Mouse (Mus musculus): ENCODE data around the gene 1700037H04Rik.

Gene 1700037H04Rik

DNA sequence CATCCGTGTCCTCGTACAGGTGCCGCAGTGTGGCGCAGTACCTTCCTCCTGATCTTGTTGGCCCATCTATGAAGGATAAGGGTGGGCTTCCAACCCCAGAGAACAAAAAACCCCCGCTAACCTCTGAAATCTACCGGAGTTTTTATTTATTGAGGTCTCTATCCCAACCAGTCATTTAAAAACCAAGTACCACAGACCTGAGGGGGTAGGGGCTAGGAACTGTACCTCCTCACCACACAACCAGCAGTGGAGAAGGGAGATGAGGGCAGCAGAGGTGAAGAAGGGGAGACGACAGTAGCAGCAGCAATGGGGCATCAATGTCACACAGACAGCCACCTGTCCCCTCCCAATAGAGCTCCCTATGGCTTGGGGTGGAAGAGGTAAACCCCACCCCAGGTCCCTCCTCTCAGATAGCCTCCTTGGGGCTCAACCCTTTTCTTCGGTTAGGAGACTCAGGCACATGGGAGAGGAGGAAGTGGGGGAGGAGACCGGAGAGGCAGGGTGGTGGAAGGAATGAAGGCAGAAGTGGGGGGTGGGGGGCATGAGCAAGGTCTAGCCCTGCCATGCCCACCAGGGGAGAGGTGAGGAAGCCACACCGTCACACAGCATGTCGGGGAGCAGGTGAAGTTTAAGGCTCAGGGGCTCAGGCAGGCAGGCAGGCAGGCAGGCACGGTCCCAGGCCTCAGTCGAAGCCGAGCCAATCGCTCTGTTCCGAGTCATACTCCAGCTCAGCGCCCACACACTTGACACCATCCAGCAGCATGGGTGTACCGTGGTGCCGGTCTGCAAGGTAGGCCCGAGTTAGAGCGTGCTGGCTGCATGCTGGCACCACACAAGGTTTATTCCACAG, 13.5 kb downstream of the 1700037H04Rik start:
- ATAC-seq (ENCODE audit: low TSS enrichment), result peak; percentile 72

DNA sequence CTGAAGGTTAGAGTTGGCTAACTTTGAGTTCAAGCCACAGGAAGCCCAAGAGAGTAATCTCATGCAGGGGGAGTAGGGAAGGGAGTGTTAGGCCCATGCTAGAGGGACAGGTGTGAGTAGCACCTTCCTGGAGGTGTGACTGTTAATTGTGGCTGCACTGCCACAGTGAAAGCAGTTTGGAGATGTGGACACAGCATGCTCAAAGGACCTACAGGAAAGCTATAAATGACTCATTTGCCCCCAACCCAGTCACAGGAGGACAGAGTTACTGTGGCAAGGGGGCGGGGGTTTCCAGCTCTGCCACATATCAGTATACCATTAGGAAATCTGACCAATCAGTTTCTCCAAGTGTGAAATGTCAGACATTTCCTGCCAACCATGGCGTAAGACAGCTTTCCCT, 14.3 kb downstream of the 1700037H04Rik start:
- ATAC-seq (ENCODE audit: low TSS enrichment), result no peak

DNA sequence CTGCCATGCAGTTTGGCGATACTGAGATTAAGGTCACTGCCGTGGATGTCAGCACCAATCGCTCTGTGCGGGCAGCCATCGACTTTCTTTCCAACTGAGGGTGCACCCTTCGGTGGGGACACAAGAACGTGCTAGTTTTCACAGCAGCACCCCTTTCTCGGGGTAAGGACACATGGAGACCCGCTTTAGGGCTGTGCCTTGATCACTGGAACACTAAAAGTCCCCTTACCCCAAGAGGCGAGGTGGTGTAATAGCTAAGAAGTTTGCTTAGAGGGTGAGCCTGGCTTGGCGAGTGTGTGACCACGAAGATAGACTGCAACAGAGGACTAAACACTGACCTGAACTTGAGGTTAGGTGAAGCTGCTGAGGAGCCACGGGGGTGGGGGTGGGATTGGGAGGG, 14.8 kb downstream of the 1700037H04Rik start:
- no peak for ATAC-seq (ENCODE audit: low TSS enrichment)

GRCm38 (mm10) chr2:131143007-131143780, 16.7 kb downstream of the 1700037H04Rik start:
- ATAC-seq (ENCODE audit: low TSS enrichment), result no peak

DNA sequence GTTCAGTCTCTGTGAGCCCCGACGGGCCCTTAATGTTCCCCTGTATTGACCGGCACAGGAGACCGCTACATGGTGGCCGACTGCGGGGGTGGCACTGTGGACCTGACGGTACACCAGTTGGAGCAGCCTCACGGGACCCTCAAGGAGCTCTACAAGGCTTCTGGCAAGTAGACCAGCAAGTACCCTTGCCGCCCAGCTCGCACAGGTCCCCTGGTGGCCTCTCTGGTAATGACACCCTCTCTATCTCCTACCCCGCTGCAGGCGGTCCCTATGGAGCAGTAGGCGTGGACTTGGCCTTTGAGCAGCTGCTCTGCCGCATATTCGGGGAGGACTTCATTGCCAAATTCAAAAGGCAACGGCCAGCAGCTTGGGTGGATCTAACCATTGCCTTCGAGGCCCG, 17.3 kb downstream of the 1700037H04Rik start:
- ATAC-seq (ENCODE audit: low TSS enrichment), result peak; percentile 33; the same call in 1 of the 2 replicates

- ATAC-seq (ENCODE audit: low TSS enrichment), result no peak
Observed at GRCm38 (mm10) chr2:131141336-131141986, 18.4 kb downstream of the 1700037H04Rik start.

DNA sequence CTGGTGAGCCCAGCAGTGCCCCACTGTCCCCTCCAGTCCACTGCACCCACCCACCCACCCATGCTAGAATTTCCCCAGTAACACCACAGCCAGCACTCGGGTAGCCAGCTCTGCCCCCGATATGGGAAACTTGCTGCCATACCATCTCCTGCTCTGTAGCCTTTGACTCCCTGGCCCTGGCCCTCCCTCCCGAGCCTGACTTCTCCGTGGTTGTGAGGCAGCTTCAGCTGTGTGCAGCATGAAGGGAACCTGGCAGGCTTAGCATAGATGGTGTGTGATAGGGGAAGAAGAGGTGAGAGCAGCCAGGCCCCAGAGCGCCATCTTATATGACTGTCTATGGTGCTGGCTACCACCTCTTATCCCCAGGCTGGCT, 19.4 kb downstream of the 1700037H04Rik start:
- ATAC-seq (ENCODE audit: low TSS enrichment), result no peak

- ATAC-seq (ENCODE audit: low TSS enrichment), result no peak
Observed at GRCm38 (mm10) chr2:131139886-131140532, 19.9 kb downstream of the 1700037H04Rik start.

DNA sequence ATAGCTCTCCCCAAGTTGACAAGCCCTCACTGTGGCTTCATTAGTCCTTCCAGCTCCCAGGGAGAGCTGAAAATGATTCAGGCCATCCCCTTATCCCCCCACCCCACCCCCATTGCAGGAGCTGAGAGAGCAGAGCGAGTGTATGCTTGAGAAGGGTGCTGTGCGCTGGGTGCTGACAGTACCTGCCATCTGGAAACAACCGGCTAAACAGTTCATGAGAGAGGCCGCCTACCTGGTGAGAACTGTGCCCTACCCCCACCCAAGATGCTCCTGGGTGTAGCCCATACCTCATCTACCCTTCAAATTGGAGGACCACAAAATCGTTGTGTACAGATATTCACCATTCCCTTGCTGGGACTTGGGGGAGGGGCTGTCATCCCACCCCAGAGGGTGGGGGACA, 20.6 kb downstream of the 1700037H04Rik start:
- ATAC-seq (ENCODE audit: low TSS enrichment), result no peak

GRCm38 (mm10) chr2:131138760-131139159, 21.1 kb downstream of the 1700037H04Rik start:
- no peak for ATAC-seq (ENCODE audit: low TSS enrichment)

DNA sequence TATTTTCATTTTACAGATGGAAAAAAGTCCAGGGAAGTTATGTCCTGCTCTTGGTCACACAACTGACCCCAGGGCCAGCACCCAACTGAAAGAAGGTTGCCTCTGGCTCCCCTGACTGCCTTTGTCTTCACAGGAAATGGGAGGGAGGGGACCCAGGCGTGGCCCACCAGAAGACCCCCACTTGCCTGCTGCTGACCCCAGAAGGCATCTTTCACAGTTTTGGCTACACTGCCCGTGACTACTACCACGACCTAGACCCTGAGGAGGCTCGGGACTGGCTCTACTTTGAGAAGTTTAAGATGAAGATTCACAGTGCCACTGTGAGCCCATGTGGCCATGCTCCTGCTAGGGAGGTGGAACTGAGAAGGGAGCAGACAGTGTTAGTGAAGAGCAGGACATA, 21.6 kb downstream of the 1700037H04Rik start:
- ATAC-seq (ENCODE audit: low TSS enrichment), result no peak

DNA sequence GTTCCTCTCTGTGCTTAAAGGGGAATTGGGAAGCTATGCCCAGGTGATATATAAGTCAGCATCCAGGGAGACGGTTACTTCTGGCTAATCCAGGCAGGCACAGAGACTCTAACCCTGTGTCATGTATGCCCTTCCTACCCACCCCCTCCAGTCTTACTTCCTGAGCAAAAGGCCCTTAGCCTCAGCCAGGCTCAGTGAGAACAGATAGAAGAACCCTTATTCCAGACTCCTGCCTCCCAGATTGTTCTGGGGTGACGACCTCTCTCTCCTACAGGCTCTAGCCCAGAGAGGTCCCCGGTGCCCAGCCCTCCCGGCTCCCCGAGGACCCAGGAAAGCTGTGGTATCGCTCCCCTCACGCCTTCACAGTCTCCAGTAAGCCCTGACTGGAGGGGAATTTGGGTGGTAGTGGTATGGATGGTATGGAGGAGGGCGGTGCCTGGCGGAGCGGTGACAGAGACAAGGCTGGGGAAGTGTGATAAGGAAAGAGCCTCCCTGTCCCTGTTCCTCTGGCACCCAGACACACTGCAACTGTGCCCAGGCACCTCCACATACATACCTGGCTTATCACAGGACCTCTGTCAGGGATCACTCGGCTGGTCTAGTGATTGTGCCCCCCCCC, 24.3 kb downstream of the 1700037H04Rik start:
- no peak for ATAC-seq (ENCODE audit: low TSS enrichment)

- no peak for ATAC-seq (ENCODE audit: low TSS enrichment)
Observed at GRCm38 (mm10) chr2:131134826-131135400, 25.0 kb downstream of the 1700037H04Rik start.

GRCm38 (mm10) chr2:131134381-131134780, 25.5 kb downstream of the 1700037H04Rik start:
- ATAC-seq (ENCODE audit: low TSS enrichment), result no peak

DNA sequence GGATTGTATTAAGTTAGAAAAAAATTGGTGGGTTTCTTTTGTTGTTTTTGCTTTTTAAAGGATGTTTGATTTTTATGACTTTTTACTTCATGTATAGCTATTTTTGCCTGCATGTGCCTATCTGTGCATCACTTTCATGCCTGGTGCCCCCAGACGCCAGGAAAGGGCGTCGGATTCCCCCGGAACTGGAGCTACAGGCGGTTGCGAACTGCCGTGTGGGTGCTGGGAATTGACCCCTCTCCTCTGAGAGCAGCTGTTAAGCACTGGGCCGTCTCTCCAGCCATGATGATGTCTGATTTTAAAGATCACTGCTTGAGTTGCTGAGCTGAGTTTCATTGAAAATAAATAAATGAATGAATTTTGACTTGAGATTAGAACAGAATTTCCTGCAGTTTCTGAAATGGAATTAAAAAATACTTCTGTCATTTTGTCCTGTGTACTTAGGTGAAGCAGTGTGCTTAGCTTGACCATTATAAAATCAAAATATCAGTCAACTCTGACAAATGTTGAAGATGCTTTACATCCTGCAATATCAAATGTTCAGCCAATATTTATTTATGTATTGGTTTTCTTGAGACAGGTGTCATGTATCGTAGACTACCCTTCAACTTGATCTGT, 26.8 kb downstream of the 1700037H04Rik start, which contains the start of gene Gm11037:
TSS of gene Gm11037 (plus strand) at position 568 of the 618 bp plus-strand sequence.
- no peak for ATAC-seq (ENCODE audit: low TSS enrichment)

- ATAC-seq (ENCODE audit: low TSS enrichment), result no peak
Observed at GRCm38 (mm10) chr2:131132111-131132888, 27.6 kb downstream of the 1700037H04Rik start.

GRCm38 (mm10) chr2:131130849-131131248, 29.0 kb downstream of the 1700037H04Rik start:
- ATAC-seq (ENCODE audit: low TSS enrichment), result no peak

DNA sequence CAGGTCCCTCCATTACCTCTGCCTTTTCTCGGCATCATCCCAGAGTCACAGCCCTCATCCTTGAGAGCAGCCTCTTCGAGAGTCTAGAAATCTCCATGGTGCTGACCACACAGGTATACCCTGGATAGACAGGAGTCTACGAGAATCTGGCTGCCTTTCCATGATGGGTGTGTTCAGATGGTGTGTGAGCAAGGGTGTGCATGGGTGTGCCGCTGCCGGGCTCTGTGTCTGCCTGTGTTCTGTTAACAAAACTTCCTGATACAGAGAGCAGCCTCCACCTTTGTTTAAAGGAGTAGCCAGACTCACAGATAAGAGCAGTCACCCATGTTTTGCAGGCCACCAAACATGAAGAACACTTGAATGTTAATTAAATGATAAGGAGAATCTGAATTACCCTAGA, 30.0 kb downstream of the 1700037H04Rik start:
- ATAC-seq (ENCODE audit: low TSS enrichment), result no peak

DNA sequence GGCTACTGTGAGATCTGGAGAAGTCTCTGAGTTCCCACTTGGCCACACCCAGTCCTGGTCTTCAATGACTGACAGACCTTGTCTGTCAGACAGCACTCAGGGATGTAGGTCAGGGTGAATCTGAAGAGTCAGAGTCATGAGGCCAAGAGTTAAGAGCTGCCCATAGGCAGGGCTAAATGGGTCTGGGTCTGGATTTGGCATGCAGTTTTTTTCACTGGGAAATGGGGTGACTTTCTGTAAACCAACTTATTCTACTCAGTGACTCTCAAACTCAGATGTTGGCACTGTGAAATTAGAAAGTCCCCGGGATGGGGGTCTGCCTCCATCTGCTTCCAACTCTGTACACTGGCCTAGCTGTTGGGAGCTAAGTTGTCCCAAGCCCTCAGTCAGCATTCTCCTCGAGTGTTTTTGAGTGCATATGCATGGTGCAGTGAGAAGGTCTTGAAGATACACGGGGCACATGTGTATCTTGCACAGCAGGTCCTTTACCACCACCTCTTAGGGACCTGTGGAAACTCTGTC, 31.2 kb downstream of the 1700037H04Rik start:
- ATAC-seq (ENCODE audit: low TSS enrichment), result no peak

DNA sequence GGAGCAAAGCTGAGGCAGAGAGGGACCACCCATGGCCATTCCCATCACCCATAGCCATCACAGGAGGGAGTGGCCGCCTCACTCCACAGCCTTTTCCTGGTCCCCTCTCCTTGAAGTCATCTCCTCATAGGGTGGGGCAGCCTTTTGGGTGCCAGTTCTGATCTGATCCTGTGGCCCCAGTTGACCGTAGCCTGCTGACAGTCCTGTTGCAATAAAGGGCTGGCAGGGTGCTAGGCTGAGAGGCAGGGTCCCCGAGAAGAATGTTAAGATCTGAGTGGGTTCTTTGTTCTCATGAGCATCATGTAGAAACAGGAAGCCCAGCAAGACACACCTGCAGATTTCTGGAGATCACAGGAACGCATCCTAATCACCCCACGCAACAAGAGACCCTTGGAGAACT, 31.7 kb downstream of the 1700037H04Rik start:
- ATAC-seq (ENCODE audit: low TSS enrichment), result no peak
